Mouse (Mus musculus): ENCODE results near the gene Traf7.

- no peak for TF ChIP-seq GATA1 (IDR thresholded peaks at IDR 0.05; ENCODE audit: low read depth, low read length)
- no peak for TF ChIP-seq USF1 (IDR thresholded peaks at IDR 0.05; ENCODE audit: low read depth, low read length)
- no peak for TF ChIP-seq USF2 (IDR thresholded peaks at IDR 0.05; ENCODE audit: borderline replicate concordance in 1 of 2, insufficient read depth in 1 of 2, low read depth in 1 of 2, low read length in 2 of 2)
- no peak for TF ChIP-seq SMC3 (IDR thresholded peaks at IDR 0.05; ENCODE audit: low read depth, low read length)
- no peak for TF ChIP-seq EP300 (IDR thresholded peaks at IDR 0.05; ENCODE audit: low read depth in 1 of 2, low read length in 2 of 2)
- no peak for TF ChIP-seq CTCF (IDR thresholded peaks at IDR 0.05 in 2 of 3, conservative IDR thresholded peaks at IDR 0.05 in 1 of 3; ENCODE audit: control insufficient read depth in 1 of 3, insufficient read depth in 1 of 3, low read depth in 2 of 3, low read length in 3 of 3, poor library complexity in 1 of 3, severe bottlenecking in 1 of 3)
- no peak for TF ChIP-seq CHD2 (IDR thresholded peaks at IDR 0.05; ENCODE audit: low read length)
- TF ChIP-seq POLR2AphosphoS2 (IDR thresholded peaks at IDR 0.05; ENCODE audit: low read length): no peak
- TF ChIP-seq TAL1 (IDR thresholded peaks at IDR 0.05; ENCODE audit: low read length): no peak
- TF ChIP-seq POLR2A (IDR thresholded peaks at IDR 0.05; ENCODE audit: control insufficient read depth in 1 of 2, insufficient read depth in 1 of 2, low read depth in 1 of 2, low read length in 2 of 2, poor library complexity in 1 of 2): no peak
- TF ChIP-seq RCOR1 (IDR thresholded peaks at IDR 0.05; ENCODE audit: low read depth, low read length): no peak
These were observed 46.1 kb upstream of the Traf7 start for GRCm38 (mm10) chr17:24573811-24574210.
